Mouse (Mus musculus): Measurements from ENCODE around the gene Sez6l.

Gene Sez6l

DNA sequence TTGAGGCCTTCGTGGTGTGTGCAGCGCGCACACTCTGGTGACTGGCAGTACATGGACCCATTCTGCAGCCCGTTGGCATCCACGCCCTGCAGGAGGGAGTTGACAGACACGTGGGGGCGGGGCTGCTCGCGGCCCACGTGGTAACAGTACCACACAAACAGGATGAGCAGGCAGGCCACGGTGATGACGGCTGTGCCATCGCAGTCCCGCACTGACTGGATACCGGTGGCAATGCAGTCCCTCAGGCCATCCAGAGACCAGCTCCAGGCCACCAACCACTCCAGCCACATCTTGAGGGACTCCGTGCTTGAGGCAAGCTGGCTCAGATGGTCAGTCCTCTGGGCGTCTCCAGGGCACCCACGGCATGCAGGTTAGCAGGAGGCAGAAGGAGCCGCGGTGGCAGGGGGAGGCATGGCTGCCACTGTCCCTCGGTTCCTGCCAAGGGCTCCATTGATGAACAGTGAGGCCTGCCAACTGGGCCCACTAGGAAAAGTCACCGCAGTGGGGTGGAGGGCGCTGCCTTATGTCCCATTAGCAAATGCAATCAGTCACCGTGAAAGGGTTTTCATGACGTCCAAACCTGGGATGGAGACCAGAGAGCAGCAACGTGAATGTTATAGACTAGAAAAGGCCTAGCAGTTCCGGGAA lies 185.2 kb downstream of the Sez6l start:
- no peak for DNase-seq (ENCODE audit: low read depth in 1 of 2, low spot score in 2 of 2)

DNA sequence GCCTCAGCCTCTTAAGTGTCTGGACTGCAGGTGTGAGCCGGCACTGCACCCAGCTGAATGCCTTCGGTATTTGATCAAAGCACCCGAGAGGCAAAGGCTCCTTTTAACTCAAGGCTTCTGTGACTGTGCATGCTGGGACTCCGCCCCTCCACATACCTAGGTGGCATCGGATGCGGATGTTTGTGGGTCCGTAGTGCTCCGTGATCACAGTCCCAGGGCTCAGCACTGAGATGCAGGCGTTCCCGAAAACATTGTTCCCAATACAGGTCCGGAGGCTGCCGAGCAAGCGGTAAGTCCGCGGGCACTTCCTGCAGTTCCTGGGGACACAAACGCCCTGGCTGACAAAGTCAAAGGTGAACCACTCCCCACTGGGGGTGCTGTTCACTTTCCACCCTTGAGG lies 186.0 kb downstream of the Sez6l start:
- DNase-seq (ENCODE audit: low read depth in 1 of 2, low spot score in 2 of 2), result no peak

DNA sequence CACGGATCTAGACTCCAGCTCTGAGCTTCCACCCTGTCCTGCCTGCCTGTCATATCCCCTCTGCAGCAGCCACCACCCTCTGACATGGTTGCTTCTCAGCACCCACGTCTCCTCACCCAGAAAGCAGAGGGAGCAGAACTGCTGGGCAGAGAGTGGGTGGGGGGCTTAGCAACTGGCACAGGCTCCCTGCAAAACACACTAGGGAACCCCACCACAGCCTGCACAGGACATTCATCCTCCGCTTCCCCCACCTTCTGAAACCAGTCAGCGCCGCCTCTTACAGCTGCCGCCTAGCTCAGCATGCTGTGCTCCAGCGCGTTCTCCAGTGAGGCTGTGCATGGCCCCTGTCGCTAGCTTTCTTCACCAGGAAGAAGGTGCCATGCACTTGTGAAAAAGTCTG lies 187.6 kb downstream of the Sez6l start:
- DNase-seq (ENCODE audit: low read depth in 1 of 2, low spot score in 2 of 2), result no peak

DNA sequence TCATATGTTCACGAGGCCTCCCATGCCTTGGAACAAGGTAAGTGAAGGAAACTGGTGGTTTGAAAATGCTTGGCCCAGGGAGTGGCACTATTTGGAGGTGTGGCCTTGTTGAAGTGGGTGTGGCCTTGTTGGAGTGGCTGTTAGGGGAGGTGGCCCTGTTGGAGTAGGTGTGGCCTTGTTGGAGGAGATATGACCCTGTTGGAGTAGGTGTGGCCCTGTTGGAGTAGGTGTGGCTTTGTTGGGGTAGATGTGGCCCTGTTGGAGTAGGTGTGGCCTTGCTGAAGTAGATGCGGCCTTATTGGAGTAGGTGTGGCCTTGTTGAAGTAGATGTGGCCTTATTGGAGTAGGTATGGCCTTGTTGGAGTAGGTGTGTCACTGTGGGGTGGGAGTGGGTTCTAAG lies 191.0 kb downstream of the Sez6l start:
- no peak for DNase-seq (ENCODE audit: low read depth in 1 of 2, low spot score in 2 of 2)

DNA sequence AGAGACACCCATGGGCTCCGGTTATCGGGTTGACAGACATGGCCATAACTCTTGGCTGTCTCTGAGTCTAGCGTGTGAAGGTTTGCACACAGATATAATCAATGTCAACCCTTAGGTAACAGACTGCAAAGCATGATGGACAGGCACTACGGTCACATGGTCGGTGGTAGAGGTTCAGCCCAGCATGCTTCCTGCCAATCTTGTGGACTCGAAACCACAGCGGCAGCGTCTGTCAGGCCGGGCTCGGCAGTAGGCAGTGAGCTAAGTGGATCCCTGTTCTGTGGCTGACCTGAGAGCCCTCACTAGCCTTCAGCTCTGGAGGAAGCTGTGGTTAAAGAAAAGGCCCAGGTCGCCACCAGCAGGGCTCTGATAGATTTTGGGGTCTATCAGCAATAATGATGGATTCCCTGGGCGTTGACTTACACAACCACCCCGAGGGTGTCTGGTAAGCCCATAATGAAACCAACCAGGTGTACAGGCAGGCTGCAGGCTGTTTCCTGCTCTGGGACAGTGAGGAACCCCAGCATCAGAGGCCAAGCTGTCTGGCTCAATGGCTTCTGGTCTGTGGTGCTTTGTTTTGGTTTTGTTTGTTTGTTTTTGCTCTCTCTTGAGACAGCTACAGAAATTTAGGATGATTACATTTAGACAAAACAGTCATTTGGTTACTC lies 192.0 kb downstream of the Sez6l start:
- no peak for DNase-seq (ENCODE audit: low read depth in 1 of 2, low spot score in 2 of 2)

DNA sequence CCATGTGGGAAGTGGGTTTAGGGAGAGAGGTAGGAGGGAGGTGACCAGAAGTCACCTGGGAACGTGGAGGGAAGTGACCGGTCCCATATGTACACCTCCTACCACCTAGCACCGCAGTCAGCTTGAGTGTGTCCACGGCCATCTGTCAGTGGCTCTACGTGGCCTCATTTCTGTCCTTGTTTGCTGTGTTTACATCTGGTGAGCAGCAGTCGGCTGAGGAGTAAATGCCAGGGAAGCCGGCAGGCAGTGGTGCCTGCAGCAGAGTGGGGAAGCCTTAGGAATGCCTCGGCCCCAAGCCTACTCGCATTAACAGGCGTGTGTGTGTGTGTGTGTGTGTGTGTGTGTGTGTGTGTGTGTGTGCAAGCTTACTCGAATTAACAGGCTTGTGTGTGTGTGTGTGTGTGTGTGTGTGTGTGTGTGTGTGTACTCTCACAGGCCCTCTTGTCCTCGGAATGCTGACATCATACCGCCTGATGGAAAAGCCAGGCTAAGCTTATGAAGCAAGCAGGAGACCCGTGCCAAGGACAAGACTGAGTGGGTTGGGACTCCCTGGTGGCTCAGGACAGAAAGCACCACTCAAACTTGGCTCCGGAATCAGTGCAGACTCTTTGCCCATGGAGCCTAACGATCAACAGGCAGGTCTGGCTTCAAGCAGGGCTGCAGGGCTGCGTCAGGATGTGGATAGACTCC lies 194.2 kb downstream of the Sez6l start:
- DNase-seq (ENCODE audit: low read depth in 1 of 2, low spot score in 2 of 2), result no peak

DNA sequence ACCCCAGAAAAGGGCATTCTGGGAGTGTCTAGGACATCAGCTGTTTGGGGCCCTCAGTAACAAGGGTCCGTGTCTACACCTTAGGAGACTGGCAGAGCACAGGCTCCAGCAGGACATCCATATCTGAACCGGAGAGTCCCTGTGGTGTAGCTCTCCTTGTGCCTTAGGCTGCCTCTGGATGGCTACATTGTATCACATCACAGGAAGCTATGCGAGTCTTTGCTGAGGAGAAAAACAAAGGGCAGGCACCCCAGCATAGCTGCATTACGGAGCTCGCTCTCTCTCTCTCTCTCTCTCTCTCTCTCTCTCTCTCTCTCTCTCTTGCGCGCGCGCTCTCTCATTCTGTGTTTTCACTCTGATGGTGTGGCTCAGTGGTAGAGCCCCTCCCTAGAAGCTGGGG lies 194.9 kb downstream of the Sez6l start:
- DNase-seq (ENCODE audit: low read depth in 1 of 2, low spot score in 2 of 2), result no peak

DNA sequence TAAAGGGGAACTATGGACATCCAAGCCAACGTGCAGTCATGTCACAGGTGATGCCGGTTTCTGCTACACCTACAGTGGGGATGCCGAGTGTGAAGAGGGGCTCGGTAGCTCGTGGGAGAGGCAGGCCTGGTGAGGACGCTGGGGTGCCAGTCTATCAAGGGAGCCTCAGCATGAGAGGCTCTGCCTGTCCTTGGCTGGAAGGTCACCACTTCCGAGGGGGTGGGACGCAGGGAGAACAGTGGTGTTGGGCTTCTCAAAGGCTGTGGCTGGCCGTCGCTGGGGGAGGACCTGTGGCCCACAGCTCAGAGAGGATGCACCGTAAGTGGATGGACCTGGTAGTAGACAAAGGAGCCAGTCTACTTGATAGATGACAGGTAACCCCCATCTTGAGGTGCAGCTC lies 195.8 kb downstream of the Sez6l start:
- DNase-seq (ENCODE audit: low read depth in 1 of 2, low spot score in 2 of 2), result no peak

DNA sequence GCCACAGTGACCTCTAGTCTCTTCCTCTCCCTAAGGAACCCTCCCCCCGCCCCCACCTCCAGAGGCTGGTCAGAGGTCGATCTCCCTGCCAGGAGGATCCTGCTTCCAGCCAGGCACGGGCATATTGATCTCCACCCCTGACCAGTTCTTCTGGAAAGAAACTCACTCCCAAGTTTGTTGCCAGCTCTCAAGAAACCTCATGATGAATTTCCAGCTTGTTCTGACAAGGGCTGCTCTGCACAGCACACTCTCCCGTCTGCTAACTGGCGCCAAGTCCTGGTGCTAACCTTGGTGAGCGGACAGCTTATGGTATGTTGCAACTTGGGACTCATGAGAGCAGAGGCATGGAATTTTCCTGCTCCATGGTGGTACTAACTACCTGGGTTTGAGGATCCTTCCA lies 198.3 kb downstream of the Sez6l start:
- DNase-seq (ENCODE audit: low read depth in 1 of 2, low spot score in 2 of 2), result no peak

DNA sequence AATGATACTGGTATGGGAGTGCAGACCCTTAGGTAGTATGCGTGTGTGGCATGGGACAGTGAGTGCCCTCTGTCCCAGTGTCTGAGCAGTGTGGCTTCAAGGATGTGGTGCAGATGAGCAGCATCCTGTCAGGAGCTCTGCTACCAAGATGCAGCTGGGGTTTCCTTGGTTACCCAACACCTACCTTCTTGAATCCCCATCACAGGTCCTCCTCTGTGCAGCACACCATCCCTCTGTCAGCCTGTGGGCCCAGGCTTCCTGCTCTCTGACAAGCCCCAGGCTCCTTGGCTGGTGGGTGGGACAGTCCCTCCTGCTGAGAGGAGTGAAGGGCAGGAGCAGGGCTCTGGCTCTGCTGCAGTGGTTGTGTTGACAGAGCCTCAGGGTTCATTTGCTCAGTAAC lies 199.6 kb downstream of the Sez6l start:
- no peak for DNase-seq (ENCODE audit: low read depth in 1 of 2, low spot score in 2 of 2)

DNA sequence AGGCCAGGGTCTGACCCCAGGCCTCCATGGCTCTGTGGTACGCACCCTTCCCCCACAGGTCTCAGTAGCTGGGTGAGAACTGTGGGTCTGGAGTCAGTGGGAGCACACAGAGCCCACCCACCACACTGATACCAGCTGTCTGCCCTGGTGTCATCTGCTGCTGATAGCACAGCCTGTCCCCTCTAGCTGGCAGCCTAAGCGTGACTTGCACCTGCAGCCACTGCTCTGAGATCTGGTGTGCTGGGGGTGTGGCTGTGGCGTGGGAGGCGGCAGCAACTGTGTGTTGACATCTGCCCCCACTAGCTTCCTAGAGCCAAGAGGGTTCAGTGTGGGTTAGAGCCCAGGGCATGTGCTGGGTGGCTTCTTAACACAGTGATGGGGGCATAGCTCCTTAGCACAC lies 200.9 kb downstream of the Sez6l start:
- no peak for DNase-seq (ENCODE audit: low read depth in 1 of 2, low spot score in 2 of 2)

DNA sequence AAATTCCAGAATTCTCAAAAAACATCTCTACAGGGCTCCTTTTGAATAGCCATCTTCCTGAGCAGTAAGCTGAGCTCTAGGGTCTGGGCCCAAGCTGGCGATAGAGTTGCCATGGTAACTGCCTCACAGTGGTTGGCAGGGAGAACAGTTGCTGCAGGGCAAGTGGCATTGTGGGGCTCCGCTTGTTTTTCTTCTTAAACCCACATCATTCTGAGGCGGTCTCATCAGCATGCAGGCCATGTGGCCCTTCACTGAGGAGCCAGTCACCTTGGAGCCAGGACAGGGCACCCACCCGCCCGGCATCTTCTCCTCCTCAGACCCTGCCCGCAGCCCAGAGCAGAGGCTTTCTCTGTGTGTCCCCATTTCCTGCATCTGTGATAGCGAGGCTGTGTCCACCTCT lies 205.1 kb downstream of the Sez6l start:
- no peak for DNase-seq (ENCODE audit: low read depth in 1 of 2, low spot score in 2 of 2)

DNA sequence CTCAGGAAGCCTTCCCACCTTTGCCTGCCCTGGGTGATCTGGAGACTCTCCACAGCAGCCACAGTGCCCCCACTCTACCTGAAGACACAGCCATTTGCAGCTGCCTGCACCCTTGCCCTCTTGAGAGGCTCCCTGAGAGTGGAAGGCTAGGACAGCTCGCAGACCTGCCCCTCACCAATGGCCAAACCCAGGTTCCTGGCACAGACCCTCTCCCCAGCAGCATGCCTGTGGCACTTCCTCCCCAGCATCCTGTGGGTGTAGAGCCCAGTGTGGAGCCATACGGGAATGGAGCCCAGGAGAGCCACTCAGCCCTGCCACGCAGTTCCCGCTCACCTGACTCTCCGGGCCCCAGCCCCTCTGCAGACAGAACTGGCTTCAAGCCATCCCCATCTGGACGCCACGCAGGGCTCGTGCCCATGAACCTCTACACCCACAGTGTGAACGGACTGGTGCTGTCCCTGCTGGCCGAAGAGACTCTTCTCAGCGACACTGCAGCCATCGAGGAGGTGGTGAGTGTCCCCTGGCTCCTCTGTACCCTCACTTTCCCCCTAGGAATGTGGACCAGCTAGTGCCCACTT lies 206.7 kb downstream of the Sez6l start:
- no peak for DNase-seq (ENCODE audit: low read depth in 1 of 2, low spot score in 2 of 2)

DNA sequence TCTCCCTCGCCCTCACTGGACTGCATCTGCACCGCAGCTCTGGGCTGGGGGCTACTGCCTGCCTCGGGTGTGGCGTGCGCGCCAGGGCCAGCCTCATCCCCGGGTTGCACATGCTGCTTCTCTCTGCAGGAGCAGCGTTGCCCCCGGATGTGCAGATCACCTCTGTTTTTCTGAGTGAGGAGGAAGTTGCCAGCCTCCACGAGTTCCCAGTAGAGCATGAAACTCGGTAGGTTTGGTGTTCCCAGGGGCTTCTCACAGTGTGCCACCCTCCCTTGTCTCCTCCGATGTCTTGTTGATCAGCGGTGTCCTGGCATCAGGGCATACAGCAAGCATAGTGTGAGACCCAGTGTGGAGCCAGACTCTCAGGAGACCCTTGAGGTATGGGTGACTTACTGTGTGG lies 207.7 kb downstream of the Sez6l start:
- DNase-seq (ENCODE audit: low read depth in 1 of 2, low spot score in 2 of 2), result no peak

All from monocyte, adult 2 months (primary cell).